Mouse (Mus musculus) thymus, postnatal 36 days (tissue): ENCODE data around the gene Synj1.

Experiments
- DNase-seq, 2 experiments: peaks; one replicate each; pipeline ENCODE4 v3.0.0; 2022; ENCODE audit warnings: mixed read lengths in 2 of 2

The Synj1 gene

GRCm38 (mm10) chr16:90934687-90935328 is 76.3 kb downstream of the Synj1 start, which contains the start of gene Cfap298:
TSS of gene Cfap298 (minus strand) at chr16:90935114.
- peak; percentile 89 to 90 for DNase-seq

- no peak for DNase-seq
Measured at GRCm38 (mm10) chr16:90934193-90934686, 76.9 kb downstream of the Synj1 start.

GRCm38 (mm10) chr16:90933534-90934176 is 77.5 kb downstream of the Synj1 start:
- DNase-seq: no peak

- no peak for DNase-seq
Measured at GRCm38 (mm10) chr16:90927446-90927845, 83.7 kb downstream of the Synj1 start.

- DNase-seq: peak; percentile 13 to 29
Measured at GRCm38 (mm10) chr16:90925461-90925860, 85.6 kb downstream of the Synj1 start.

GRCm38 (mm10) chr16:90924606-90925370 is 86.3 kb downstream of the Synj1 start:
- DNase-seq: no peak

- no peak for DNase-seq
Measured at GRCm38 (mm10) chr16:90921471-90922159, 89.5 kb downstream of the Synj1 start.

- DNase-seq: no peak
Measured at GRCm38 (mm10) chr16:90917156-90917555, 94.0 kb downstream of the Synj1 start.

- no peak for DNase-seq
Measured at GRCm38 (mm10) chr16:90916040-90916481, 95.0 kb downstream of the Synj1 start.

GRCm38 (mm10) chr16:90911766-90912165 is 99.3 kb downstream of the Synj1 start:
- DNase-seq: no peak

- no peak for DNase-seq
Measured at GRCm38 (mm10) chr16:90910855-90911533, 100.1 kb downstream of the Synj1 start.

GRCm38 (mm10) chr16:90907250-90907649 is 103.9 kb downstream of the Synj1 start:
- DNase-seq: no peak

- no peak for DNase-seq
Measured at GRCm38 (mm10) chr16:90903300-90903699, 107.8 kb downstream of the Synj1 start.

- DNase-seq: no peak
Measured at GRCm38 (mm10) chr16:90901364-90901763, 109.7 kb downstream of the Synj1 start.

GRCm38 (mm10) chr16:90899498-90899897 is 111.6 kb downstream of the Synj1 start:
- DNase-seq: no peak

GRCm38 (mm10) chr16:90897651-90898050 is 113.5 kb downstream of the Synj1 start:
- DNase-seq: no peak

- no peak for DNase-seq
Measured at GRCm38 (mm10) chr16:90893792-90894191, 117.3 kb downstream of the Synj1 start.

GRCm38 (mm10) chr16:90893019-90893418 is 118.1 kb downstream of the Synj1 start:
- no peak for DNase-seq

GRCm38 (mm10) chr16:90892081-90892480 is 119.0 kb downstream of the Synj1 start:
- no peak for DNase-seq

GRCm38 (mm10) chr16:90891601-90892000 is 119.5 kb downstream of the Synj1 start:
- DNase-seq: no peak

GRCm38 (mm10) chr16:90890683-90891082 is 120.4 kb downstream of the Synj1 start:
- DNase-seq: no peak
